Mouse (Mus musculus): ENCODE data around the gene Minpp1.

Minpp1 gene

DNA sequence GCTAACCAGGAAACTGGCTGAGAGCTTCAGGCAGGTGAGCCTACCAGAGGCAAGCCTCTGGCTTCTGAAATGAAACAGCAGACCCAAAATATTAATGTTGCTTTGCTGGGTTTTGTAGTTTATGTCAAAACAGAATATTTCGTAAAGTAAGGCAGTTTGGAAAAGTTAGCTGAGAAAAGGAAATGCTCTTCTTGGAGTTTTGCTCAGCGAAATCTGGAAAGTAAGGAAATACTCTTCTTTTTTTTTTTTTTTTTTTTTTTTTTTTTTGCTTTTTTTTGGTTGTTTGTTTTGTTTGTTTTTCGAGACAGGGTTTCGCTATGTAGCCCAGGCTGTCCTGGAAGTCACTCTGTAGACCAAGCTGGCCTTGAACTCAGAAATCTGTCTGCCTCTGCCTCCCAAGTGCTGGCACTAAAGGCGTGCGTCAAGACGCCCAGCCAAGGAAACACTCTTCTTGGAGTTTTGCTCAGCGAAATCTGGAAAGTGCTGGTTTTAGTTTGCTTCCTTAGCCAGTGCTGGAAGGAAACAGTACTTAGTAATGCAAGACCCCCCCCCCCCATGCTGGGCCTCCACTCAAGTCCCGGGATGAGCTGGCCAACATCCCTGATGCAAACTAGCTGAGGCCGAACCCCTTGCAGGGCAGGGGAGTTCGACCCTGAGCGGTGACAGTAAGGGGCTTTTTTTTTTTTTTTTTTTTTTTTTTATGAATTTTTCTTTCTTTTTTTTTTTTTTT lies 3.8 kb downstream of the Minpp1 start:
- no peak for DNase-seq (ENCODE audit: low spot score)

DNA sequence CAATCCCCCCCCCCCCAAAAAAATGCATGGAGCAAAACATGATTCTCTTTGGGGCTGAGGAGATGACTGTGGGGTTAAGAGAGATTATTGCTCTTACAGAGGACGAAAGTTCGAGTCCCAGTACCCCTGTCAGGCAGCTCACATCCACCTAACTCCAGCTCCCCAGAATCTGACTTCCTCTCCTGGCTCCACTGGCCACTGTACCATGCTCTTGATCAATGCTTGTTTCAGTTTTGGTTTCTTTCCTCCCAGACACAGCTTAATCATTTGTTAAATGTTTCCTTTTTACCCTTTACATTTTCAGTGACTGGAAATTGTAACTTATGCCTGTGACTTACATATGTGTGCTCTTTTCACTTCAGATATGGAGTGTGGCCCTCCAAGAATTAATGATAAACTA lies 5.4 kb downstream of the Minpp1 start:
- DNase-seq (ENCODE audit: low spot score): no peak

DNA sequence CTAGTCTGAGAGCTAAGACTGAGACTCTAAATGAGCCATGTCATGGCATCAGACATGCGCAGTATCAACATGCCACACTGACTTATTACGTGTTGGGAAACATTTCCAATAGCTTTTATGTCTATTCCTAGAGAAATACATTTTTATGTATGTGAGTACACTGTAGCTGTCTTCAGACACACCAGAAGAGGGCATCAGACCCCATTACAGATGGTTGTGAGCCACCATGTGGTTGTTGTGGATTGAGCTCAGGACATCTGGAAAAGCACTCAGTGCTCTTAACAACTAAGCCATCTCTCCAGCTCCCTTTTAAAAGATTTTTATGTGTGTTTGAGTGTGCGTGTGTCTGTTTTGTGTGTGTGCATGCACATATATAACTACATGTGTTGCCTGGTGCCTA lies 6.8 kb downstream of the Minpp1 start:
- DNase-seq (ENCODE audit: low spot score): no peak

DNA sequence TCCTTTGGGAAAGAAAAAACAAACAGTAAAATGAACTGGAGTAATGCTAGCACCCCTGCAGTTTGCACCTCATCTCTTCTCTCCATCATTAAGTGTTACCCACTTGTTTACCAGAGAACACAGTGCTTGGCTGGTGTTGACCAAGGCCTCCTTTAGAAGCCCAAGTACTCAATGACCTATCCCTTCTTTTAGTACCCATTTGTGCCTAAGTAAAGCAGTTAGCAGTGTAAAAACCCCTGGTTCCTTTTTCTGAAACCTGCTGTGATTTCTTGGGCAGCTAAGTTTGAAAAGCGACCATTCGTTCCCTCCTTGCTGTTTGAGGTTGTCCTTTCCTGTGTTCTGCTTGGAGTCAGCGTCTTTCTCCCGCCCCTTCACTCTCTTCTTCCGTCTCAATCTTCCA lies 7.4 kb downstream of the Minpp1 start:
- DNase-seq (ENCODE audit: low spot score): no peak

DNA sequence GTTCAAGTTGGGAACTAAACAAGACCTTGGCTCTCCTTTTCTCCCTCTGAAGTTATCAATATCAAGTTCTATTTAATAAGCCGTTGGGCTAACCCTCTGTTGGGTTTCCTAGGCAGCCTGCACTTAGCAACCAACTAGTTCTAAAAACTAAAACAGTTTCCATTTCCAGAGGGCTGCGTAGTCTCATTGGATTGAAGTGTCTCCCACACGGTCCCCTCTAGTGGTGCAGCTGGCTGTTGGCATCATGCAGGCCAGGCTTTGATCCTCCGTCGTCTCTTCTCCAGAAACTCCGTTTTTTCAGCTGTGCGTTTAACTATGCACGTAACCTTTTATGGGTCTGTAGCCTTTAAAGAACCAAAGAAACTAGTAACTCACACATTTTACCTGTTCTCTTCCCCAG lies 7.9 kb downstream of the Minpp1 start:
- no peak for DNase-seq (ENCODE audit: low spot score)

DNA sequence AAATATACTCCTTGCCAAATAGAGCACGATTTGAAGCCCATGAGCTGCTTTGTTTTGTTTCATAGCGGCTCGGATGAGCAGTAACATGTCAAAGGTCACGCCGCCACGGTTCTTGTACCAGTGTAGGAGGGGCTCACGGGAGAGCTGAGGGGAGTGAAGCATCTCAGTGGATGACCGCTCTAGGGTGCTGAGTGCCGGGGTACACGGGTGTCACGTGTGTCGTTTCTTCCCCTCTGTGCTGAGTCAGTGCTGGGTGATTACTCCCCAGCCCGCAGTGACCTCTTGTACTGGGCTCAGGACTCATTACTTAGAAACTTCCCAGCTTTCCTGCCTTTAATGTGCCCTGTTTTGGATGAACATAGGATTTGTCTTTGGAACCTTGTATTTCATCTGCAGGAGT lies 9.0 kb downstream of the Minpp1 start:
- DNase-seq (ENCODE audit: low spot score): no peak

DNA sequence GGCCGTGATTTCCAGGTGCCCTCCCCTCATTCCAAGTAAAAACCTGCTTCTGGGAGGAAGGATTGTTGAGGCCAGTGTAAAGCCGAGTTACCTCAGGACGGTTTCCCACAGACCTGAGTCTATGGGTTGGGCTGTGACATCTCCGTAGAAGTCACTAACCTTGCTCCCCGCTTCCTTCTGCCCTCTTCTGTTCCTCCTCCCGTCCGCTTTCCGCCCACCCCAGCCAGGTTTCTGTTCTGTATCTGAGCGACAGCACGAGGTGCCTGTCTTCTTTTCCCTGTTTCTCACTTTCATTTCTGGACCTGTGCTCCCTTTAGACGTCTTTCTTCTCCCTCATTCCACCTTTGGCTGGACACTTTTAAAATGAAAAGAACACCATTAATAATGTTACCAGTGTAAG lies 9.5 kb downstream of the Minpp1 start:
- DNase-seq (ENCODE audit: low spot score): no peak

DNA sequence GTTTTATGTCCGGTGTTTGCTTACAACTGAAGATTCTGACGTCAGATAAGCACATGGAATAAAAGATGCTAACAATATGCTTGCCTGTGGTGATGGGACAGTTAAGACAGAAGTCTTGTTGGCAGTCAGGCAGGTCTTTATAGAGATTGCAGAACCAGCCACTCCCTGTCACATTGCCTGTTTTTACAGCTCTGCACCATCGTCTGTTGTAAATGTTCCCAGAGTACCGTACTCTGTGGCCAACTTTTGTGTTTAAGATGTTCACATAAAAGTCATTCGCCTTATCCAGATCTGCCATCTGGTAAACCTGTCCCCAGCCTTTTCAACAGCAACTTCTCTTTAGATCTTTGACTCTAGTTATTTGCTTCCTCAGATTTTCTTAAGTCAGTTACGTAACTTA lies 11.8 kb downstream of the Minpp1 start:
- no peak for DNase-seq (ENCODE audit: low spot score)

DNA sequence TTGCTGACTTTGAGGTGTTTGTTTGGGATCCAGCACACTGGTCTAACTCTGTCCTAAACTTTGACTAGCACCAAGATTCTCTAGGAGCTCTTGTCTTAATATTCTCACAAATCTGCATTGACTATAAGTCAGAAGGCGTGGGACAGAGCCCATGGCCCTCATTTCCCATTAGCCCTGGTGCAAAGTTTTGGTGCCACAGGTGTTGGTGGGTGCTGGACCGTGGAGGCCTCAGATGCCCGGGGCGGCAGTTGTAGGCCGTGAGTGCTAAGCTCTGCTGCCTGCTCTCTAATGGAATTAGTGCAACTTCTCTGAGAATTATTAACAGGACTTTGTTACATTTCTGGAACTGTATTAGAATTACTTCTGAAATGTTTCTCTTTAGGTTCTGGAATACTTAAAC lies 12.4 kb downstream of the Minpp1 start:
- no peak for DNase-seq (ENCODE audit: low spot score)

DNA sequence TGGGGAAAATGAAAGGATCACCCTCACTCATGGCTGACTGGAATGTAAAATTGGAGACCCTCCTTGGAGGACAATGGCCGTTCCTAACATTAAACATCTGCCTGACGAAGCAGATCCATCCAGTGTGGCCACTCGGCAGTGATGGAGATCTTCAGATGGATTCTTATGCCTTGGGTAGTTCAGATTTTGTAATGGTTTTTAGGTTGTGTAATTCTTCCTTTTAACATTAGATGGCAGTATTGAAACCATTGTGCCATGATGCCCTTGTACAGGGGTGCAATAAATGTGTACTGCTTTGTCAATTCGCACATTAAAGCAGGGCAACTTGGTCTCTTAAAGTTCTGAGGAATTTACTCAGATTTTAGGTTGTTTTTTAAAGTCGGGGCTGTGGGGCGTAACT lies 15.8 kb downstream of the Minpp1 start:
- peak; percentile 73 for DNase-seq (ENCODE audit: low spot score)

DNA sequence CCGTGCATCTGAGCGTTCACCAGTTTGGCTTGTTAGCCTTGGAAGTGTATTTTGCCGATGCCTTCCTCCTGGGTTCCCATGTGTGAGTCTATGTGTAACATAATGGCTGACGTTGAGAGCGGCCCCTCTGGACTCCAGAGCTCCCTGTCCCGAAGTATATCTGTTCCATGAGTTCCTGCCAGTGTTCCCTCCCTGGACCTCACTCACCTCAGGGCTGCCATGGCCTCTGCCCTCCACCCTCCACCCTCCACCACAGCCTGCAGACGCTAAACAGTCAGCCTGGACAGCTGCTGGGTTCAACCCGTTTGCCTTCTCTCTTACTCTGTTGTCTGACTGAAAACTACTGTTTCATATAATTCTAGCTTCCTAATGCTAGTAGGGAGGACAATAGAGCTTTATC lies 20.5 kb downstream of the Minpp1 start:
- no peak for DNase-seq (ENCODE audit: low spot score)

DNA sequence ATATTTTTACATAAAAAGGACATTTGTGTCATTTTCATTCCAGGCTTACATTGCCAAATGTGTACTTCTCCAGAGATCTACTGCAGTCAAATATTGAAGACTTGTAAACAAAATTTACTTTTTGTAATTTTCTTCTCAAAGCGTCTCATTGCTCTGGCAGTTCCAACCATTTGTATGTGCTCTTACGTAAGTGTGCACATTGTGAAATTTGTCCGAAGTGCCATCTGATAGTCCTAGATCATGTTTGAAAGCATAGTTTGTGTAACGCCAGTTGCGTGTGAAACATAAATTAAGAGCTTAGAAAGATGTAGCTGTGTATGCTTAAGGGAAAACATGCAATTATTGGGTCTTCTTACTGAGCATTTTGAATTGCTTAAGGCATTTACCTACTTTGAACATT lies 20.9 kb downstream of the Minpp1 start:
- DNase-seq (ENCODE audit: low spot score): no peak

DNA sequence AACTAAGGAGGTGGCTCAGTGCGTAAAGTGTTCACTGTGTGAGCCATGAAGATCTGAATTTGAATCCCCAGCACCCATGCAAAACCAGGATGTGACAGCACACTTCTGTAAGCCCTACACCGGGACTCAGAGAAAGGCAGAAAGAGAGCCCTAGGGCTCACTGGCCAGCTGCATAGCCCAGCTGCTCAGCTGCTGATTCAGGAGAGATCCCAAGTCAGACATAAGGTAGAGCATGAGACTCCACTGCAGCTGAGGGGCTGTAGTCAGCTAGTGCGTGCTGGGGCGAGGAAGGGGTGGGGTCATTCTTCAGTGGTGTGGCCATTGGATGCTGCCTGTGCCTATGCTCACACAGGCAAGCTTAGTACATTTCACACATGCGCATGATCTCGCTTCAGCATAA lies 21.5 kb downstream of the Minpp1 start:
- DNase-seq (ENCODE audit: low spot score): no peak

DNA sequence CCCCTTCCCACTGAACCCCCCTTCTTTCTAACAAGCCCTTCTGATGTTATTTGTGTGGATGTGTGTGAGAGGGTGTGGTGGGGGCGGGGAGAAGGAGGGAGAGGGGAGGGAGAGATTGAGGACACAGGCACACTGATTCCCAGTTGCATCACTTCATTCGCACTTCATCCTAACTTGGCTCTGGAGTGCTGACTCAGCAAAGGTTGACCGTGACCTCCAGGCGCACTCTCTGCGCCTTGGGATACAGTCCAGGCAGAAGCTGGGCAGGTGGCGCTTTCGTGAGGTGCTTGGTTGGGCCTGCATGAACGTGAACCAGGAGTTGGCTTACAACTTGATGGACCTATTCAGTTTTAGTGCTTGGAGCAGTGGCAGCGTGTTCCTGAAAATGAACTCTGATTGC lies 22.0 kb downstream of the Minpp1 start:
- no peak for DNase-seq (ENCODE audit: low spot score)

DNA sequence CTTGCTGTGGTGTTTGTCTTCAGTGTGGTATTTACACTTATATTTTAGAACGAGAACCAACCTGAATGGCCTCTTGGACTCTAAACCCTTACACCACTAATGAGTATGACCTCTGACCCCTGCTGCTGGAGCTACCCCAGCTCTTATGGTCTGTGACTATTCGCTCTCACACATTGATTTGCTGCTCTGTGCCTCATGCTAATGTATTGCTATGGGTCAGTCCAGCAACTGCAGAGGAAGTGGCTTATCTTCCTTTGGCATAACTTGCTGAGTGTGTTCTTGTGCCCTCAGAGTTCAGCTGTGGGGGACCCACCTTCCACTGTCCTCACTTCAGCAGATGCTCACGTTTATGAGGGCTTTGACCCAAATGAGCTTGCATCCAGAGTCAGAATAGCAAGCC lies 24.7 kb downstream of the Minpp1 start:
- no peak for DNase-seq (ENCODE audit: low spot score)

DNA sequence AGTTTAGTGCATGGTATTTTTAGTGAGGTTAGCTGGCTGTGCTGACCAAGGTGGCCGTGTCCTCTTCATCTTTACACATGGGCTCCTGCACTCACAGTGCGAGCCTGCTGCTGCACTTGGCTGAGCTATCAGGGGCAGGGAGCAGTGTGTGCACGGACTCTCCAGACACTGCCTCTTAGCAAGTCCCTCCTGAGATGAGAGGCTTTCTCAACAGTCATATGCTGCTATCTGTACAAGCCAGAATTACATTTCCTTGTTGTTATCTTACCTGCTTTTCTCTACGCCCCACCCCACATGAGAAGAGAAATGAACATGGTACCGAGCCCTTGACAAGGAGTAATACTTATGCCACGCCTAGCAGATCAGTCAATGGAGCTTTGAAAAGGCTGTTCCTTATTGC lies 25.4 kb downstream of the Minpp1 start:
- DNase-seq (ENCODE audit: low spot score): no peak

DNA sequence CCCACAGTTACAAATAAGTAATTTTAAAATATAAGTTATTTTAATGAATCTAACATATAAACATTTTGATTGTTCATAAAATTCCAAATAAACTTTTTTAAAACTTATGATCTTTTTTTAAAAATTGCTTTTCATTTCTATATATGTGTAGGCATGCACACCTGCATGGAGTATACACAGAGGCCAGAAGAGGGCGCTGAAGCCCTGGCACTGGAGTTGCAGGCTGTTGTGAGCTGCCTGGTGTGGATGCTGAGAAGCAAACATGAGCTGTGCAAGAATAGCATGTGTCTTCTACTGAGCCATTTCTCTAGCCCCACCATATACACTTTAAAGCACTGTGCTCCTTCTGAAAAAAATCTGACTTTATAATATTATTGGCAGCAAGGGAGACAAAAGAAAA lies 26.9 kb downstream of the Minpp1 start:
- no peak for DNase-seq (ENCODE audit: low spot score)

DNA sequence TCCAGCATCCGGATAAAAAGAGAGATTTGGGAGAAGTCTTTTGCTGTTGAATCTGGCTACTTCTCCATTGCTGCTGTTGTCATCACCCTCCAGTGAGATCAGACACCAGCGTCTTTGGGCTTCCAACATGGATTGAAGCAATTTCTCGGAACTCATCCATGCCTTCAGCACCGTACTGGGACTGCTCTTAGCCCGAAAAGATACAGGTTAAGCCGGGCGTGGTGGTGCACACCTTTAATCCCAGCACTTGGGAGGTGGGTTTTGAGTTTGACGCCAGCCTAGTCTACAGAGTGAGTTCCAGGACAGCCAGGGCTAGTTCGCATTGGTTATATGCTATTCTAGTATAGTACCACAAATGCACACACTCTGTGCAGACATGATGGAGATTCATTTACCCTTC lies 31.0 kb downstream of the Minpp1 start:
- no peak for DNase-seq (ENCODE audit: low spot score)

DNA sequence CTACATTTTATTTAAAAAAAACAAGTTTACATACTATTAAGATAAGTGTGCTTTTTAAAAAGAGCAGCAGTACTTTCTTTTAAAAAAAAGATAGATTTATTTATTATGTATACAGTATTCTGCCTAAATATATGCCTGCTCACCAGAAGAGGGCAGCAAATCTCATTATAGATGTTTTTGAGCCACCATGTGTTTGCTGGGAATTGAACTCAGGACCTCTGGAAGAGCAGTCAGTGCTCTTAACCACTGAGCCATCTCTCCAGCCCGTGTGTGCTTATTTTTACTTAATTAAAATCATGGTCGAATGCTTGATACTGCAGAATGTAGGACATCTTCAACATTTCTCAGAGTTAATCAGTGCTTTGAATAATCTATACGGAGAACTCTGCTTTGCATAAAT lies 35.9 kb downstream of the Minpp1 start:
- DNase-seq (ENCODE audit: low spot score): no peak

DNA sequence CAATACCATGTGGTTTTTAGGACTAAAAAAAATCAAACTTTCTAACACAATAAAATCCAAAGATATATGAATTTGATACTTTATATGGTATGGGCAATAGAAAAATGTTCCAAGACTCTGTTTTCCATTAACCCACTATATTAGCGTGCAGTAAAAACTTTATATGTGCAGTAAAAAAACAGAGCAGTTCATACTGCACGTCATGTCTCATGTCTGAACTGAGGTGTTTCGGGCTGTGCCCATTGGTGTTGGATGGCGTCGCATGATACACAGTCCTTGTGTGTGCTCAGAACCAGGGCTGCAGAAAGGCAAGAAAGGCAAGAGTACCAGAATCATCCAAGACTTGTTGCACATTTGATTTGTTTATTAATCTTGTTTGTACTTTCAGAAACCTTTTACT lies 36.7 kb downstream of the Minpp1 start:
- no peak for DNase-seq (ENCODE audit: low spot score)

DNA sequence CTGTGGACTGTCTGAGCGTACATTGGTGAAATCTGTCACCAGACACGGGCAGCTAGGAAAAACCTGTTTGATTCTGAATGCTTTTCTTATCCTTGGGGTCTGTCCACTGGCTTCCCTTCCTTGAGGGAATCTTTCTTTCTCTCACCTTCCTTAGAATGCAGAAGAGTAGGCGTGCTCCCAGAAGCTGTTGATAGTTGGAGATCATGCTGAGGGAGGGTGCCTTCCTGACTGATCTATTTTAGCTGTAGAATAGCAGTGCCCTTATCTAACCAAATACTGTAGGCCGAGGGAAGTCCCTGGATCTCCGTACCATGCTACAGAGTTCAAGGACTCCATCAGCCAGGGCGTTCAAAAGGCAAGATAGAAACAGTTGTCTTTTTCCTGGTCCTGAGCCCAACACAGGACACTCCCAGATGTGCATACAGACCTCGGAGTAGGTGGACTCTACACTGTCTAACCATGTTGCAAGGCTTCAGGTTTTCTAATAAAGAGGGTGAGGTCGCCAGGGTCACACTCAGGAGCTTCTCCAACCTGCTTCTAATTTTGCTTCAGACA lies 37.3 kb downstream of the Minpp1 start:
- no peak for DNase-seq (ENCODE audit: low spot score)

DNA sequence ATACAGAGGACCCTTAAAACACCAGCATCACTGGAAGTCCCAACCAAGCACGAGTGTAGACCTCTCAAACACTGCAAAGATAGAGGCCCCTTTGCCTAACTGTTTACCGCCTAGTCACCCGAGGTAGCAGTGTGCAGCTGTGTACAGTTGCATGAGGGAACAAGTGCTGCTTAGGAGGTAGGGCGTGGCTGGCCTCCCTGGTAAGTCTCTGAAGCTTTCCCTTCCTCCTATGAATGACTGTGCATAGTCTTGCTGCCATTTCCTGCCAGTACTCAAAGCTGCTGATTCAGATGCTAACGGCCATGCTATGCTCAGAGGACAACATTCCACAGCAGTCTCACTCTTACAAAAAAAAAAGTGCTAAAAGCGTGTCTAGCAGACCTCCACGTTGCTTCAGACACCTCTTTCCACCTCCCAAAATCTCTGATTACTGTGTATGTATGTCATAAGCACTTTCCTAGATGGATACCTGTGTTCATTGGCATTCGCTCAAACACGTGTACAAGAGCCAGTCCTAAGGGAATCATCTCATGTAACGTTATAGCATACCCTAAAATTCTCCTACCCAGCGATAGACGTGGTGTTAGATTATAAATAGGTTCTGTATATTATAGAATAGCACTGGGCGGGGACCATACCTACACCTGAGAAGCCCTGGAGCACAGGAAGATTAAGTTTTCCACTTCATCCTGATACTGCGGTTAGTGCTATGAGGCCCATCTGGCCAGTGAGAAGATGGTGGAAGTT lies 38.4 kb downstream of the Minpp1 start:
- no peak for DNase-seq (ENCODE audit: low spot score)

DNA sequence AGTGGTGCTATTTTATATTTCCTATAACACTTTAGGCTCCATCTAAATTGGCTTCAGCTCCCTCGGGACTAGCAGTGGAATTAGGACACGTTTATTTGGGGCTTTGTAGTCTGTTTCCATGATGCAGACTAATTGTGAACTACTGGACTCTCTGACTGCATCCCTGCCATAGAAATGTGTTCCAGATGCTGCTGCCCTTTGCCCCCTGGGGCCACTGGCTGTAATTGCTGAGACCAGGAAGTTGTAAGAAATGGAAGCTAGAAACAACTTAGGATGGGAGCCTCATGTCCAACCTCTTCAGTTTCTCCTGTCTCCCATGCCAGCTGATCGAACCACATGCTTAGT lies 38.9 kb downstream of the Minpp1 start:
- DNase-seq (ENCODE audit: low spot score): no peak

DNA sequence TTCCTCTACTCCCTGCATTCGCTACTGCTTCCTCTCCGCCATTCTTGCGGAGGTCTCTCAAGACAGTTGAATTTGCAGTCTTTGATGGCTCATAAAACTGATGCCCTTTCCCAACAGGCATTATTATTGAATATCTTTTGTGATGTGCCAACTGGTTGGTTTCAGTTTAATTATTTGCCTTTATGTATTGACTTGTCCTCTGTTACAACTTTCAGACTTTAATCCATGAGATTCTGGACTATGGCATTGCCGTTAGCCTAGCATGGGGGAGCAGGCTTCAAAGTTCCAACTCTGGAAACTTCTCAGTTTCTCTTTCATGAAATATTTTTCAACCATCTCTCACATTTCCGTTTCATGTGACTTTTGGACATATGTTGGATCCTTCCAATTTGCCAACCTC lies 41.6 kb downstream of the Minpp1 start:
- DNase-seq (ENCODE audit: low spot score): no peak

Measured in MN1 (cell line).